Mouse (Mus musculus) kidney, adult 18-20 months (tissue): Measurements from ENCODE around the gene Rassf5.
"Not testable (repeated sequence)": the region's sequence is repeated elsewhere in the genome, so short reads cannot be mapped to it uniquely, and the experiment has no call there.

Source experiments
- DNase-seq: peaks from one replicate; pipeline ENCODE4 v3.0.0; 2021

The Rassf5 gene

DNA sequence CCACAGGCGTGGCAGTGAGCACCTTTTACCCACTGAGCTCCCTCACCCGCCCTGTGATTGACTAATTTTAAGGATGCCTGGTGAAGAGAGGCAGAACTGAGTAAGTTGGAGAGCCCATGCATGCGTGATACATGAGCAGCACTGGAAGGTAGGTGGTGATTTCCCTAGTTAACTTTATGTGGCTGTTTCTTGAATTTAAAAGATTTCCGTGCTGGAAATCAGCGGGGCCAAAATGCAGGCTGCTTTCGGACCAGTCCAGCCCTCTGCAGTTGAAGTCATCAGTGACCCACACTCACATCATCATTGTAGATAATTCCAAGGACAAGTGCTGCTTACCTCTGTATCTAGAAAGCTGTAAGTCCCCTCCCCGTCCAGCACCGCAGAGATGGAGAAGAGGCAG, 69.2 kb downstream of the Rassf5 start:
- DNase-seq, result no peak

DNA sequence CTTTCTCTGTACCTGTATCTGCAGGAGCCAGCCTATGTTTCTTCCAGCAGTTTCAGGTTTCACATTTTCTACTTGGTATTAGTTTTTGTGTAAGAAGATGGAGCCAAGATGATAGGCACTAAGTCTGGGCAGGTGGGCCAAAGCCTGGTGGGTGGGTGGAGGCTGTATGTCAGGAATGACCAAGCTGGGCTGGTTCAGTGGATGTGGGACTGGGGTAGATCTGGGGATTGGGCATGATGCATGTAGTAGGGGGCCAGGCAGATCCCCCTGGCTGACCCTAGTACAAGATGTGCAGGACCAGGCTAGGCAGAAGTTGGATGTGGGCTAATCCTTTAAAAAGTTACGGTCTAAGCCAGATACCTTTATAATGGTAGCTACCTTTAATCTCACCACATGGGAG, 69.9 kb downstream of the Rassf5 start:
- DNase-seq, result no peak

DNA sequence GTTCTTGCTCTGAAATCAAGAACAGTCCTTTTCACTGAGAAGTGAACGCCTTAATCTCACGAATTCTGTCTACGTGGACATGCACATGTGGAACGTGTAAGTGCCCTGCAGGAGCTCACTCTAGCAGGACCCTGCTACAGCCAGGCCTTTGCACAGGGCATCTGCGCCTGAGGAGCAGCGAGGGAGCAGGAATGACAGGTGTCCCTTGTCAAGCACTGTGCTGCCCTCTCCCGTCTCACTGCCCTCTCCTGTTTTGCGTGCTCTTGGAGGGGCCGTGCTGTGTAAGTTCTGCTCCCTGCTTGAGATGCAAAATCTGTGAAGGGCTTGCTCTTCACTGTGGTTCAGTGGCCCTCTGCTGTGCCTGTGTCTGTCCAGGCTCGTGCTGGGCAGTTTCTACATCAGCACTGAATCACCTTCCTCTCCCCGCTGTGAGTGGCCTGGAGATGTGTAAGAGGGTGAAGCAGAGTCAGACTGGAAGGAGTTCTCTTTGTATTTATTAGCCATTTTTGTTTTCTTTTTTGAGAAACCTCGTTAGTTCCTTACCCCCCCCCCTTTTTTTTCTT, 70.7 kb downstream of the Rassf5 start:
- no peak for DNase-seq

DNA sequence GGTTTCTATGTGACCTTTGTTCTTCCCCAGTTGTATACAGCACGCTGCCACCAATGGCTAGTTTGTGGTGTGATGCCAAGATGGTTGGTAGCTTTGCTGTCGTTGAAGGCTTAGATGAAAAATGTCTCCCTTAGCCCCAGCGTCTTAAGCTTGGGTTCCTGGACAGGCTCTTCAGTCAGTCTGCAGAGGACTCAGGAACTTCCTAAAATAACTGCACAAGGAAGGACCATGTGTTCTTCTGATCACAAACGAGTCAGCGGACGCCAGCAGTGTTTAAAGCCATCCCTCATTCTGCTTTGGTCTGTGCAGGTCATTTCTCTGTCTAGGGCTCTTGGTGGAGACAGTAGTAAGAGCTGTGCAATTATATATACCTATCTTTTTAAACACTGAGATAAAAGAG, 71.2 kb downstream of the Rassf5 start:
- no peak for DNase-seq

DNA sequence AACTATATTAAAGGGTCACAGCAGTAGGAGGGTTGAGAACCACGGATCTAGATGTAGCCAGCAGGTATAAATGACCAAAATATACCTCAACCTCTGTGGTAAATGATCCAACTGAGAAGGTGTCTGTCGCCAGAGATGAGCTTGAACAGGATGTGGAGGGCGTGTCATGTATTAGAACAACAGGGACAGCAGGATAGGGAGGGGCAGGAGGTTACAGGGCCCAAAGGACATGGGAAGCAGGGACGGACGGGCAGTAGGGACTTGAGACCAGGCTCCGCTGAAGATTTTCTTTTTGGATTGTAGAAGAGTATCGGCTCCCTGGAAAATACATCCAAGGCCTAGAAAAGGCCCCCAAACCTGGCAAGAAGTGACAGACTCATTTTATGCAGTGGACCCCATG, 72.1 kb downstream of the Rassf5 start:
- no peak for DNase-seq

DNA sequence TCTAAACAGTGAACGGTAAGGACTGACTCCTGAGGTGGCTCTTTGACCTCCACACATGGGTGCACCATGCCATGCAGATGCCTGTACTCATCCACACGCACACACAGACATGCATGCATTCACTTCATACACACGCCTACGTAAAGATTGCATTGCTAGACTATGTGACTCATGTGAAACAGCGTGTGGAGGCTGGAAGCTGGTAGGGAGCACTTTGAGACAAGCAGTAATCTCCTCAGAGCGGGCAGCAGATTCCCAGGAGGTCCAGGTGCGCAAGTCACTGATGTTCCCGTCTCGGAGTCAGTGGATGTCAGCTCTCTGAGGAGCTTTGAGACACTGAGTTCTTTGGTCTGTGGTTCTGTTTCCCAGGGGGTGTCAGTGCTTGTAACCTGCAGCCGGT, 77.4 kb downstream of the Rassf5 start:
- no peak for DNase-seq

DNA sequence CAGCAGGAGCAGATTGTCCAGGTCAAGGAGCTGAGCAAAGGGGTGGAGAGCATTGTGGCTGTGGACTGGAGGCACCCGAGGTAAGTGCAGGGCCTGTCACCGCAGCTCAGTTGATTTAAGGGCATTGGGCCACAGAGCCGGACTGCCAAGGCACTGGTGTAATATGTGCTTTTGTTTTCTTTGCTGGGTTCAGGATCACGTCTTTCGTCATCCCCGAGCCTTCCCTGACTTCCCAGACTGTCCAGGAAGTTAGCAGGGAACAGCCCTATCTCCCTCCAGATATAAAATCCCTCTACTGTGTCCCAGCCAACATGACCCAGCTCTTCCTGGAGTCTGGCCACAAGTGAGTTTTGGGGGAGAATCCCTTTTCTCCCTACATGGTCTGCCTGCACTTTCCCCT, 80.6 kb downstream of the Rassf5 start:
- DNase-seq, result no peak

DNA sequence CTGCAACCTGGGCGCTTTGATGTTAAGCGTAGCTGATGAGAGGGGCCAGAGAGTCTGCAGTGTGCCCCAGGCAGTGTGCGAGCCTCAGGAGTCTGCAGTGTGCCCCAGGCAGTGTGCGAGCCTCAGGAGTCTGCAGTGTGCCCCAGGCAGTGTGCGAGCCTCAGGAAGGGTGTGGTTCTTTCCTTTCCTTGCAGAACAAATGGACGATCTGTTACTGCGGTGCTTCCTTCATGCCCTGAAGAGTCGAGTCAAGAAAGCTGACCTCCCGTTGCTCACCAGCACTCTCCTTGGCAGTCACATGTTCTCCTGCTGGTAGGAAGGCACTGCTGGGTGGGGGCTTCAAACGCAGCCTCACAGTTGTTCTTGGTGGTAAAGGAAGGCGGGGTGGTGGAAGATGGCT, 84.0 kb downstream of the Rassf5 start:
- no peak for DNase-seq

DNA sequence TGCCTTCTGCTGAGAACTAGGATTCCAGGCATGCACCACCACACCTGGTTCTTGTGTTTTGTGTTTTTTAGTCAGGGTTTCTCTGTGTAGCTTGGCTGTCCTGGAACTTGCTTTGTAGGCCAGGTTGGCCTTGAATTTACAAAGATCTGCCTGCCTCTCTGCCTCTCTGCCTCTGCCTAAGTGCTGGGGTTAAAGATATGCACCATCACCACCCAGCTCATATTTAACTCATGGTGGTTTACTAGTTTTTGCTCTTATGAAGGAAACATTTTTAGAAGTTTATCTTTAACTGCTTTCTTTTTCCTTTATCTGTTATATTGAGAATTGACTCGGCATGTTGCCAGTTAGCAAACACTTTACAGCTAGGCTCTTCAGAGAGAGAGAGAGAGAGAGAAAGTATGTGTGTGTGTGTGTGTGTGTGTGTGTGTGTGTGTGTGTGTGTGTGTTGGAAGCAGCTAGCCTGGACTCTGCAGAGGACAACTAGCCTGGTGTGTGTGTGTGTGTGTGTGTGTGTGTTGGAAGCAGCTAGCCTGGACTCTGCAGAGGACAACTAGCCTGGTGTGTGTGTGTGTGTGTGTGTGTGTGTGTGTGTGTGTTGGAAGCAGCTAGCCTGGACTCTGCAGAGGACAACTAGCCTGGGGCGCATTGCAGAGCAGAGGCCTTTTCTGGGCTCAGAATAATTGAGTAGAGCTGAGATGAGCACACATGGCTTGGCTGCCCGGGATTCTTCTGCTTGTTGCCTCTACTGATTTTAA, 85.3 kb downstream of the Rassf5 start:
- DNase-seq, result not testable (repeated sequence)

DNA sequence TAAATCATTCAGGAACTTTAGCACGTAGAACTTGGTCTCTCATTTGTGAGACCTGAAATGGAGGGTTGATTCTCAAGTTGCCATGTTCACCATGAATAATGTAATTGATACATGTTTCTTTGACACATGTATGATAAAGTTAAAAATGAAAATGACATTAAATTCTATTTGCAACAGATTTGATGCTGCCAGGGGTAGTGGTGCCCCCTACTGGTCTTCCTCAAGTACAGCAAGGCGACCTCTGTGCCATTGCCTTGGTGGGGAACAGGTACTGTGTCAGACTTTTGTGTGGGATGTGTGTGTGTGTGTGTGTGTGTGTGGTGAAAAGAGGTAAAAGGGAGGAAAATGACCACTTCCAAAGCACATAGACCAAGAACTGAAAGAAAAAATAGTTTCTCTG, 89.6 kb downstream of the Rassf5 start:
- no peak for DNase-seq

DNA sequence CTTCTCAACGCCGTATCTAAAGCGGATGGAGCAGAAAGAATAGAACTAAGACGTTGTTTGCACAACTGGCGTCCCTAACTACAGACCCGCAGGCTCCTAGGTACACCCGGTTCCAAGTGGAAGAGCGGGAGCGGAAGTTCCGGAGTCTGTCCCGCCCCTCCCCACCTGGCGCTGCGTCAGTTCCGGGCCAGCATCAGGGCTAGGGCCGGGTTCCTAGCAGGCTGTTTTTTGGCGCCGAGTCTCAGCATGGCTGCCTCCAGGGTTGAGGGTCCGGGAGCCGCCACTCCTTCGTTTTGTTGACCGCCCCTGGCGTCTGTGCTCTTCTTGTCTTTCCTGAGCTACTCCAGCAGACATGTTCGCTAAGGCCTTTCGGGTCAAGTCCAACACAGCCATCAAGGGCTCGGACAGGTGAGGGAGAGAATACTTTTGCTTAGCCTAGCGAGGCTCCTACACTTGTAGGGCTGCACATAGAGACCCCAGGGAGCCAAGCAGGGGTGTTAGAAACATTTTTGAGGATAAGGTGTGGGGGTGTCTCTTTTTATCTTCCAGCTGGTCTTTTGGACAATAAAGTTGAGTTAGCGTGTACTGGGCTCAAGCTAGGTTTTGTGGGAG, 91.9 kb downstream of the Rassf5 start, which contains the start of gene Eif2d:
TSS of gene Eif2d (plus strand) at position 164 of the 612 bp plus-strand sequence.
- DNase-seq, result peak; percentile 90

DNA sequence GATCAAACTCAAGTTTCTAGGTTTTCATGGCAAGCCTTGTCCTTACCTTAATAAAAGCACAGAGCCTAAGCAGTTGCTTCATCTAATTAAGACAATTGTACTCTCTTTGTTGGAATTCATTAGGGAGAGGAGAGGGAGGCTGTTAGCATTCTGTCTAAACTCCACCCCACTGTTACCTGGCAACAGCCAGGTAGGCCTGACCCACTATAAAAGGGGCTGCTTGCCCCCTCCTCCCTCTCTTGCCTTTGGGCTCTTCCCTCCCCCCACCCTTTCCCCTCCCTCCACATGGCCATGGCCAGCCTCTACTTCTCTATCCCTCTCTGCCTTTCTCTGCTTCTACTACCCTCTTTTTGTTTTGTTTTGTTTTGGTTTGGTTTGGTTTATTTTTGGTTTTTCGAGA, 95.6 kb downstream of the Rassf5 start:
- no peak for DNase-seq

DNA sequence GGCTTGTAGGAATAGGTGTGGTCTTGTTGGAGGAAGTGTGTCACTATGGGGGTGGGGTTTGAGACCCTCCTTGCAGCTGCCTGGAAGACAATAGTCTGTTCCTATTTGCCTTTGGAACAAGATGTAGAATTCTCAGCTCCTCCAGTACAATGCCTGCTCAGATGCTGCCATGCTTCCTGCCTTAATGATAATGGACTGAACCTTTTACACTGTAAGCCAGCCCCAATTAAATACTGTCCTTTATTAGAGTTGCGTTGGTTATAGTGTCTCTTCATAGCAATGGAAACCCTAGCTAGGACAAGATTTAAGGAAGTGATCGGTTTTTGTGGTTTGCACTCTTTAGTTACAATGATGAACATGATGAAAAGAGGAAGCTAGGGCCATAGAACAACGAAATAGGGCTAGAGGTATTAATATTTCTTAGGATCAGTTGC, 98.9 kb downstream of the Rassf5 start:
- DNase-seq, result no peak

DNA sequence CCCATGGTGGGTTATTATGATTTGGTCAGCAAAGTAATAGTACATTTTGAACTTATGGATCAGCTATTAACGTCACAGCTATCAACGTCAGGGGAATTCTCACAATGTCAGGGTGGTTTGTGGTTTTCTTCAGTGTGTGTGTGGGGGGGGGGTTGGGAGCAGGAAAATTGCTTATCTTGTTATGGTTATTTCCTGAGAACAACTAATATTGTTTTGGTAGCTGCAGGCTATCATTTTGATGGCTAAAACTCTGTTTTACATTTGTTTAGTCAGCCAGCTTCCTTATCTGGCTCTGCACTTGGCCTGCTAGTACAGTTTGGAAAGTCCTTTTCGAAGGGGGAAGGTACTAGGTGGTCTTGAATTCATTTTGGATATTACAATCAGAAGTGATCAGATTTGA, 99.8 kb downstream of the Rassf5 start:
- DNase-seq, result not testable (repeated sequence)

DNA sequence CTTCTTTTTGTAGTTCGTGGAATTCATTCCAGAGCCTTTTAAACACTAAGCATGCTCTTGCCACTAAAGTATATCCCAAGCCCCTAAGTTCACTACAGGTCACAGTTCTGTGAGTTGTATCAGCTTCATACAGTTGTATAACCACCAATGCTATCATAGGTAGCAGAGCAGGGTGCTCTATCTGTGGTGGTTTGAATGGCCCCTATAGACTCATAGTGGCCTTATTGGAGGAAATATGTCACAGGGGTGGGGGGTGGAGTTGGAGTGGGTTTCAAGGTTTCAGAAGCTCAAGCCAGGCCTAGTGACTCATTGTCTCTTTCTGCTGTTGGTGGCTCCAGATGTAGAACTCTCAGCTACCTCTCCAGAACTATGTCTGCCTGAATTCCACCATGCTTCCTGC, 102.6 kb downstream of the Rassf5 start:
- no peak for DNase-seq

DNA sequence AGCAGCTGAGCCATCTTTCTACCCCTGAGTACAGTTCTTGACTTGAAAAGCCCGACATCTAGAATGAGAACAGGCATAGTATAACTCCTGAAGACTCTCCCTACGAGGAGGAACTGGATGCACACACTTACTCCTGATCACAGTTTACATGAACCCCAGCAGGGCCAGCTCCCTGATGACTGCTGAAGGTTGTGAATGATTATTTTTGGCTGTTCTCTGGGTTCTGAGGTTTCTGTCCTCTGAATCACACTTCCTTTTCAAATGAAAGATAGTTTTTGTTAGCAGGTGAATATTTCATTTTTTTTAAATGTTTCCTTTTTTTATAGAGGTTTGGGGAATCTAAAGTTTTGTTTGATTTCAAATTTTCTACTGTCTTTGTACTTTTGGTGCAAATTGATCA, 103.6 kb downstream of the Rassf5 start:
- DNase-seq, result no peak

DNA sequence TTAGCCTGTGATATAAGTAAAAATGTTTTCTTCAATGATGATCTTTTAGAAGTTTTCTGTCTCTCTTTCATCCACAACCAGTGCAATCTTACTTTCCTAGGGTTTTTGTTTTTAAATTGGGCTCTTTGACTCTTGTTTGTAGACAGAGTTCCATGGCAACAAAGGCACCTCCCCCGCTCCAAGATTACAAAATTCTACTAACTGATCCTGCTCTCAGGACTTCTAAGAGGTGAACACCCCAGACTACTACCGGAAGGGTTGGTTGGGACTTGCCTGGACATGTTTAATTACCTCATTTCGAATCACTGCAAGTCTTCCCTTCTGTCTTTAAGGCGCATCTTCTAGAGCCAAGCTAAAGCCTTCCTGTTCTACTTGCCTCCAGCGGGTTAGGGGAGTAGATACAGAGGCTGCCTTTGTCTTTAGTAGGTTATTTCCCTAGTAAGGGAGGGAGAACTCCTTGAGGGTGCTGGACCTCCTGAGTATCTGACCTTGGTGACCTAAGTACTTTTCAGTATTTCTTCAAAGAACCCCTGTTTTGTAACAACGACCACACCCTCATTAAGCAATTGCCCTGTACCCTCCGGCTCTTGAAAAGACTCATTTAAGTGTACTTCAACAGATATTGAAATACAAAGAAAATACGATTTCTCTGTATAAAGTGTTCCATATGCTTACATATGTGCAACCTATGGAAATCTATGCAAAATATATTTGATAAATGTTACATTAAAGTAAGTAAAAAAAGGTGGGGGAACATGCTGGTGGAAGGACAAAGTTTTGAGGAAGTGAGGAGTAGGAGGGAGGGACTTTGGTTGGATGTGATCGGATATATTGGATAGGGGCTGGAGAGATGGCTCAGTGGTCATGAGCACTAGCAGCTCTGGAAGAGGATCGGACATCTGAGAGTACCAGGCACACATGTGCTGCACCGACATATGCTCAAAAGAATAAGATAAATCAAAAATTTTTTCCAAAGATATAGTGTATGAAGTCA, 105.7 kb downstream of the Rassf5 start:
- no peak for DNase-seq

DNA sequence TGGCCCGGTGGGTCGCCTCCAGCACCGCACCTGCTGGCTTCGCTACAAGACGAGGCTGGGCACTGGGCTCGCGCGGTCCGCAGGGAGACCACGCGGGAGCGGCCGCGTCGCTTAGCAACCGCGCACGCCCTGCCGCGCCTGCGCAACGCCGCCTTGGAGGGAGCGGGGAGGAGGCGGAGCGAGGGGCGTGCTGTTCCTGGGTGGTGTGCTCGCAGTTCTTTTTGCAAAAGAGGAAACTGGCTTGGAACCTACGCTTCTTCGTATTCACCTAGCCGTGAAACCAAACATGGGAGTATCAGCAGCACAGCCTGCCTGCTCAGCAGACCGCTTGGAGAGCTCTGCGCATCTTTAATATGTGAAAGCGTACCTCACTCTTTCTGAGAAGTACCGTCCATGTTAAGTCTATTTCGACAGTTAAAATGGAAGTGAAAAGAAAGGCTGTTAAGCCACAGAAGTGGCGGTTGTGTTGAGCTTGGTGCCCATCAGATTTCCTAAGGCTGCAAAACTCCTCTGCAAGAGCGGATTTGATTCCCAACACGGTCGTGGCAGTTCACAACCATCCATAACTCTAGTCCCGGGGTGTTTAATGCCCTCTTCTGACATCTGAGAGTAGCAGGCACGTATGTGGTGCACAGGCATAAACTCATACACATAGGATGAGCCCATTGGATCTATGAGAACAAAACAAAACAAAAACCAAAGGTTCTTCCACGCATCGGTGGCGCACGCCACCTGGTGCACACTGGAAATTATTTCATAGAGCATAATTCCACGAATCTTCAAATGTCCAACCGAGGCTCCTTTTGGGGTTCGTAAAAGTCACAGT, 106.7 kb downstream of the Rassf5 start, which contains the start of gene Dyrk3:
TSS of gene Dyrk3 (minus strand) at position 150 of the 826 bp plus-strand sequence.
- peak; percentile 93 for DNase-seq

DNA sequence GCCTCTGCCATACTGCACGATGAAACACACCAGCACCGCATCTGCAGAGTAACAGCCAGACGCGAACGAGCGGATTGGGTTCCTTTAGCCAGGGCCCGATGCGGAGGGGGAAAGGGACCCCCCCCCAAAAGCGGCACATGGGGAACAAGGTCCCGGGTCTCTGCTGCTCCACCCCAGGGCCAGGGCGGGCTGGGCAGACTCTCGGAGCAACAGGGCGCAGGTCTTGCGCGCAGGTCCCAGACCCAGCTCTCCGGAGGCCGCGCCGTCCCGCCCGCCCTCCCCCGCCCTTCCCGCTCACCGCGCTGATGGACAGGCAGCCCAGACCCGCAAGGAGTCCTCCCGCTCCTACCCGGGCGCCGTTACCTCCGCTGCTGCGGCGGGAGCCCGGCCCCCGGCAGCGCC, 107.3 kb downstream of the Rassf5 start:
- DNase-seq, result no peak

DNA sequence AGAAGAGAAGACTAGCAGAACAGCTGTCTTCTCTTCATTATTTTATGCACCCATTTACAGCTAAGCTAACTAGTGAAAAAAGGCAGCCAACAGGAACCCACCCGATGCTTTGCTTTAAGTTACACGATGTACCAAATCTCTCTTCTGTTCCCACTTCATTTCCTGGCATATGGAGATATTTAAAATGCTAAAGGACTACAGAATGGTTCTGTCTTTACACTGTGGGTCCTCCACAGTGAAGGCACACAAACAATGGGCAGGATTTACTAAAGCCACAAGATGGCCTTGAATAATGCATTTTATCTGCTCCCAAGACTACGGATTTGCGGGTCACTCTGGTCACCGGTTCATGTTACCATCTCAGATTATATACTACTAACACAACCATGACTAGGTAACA, 107.9 kb downstream of the Rassf5 start:
- DNase-seq, result no peak

DNA sequence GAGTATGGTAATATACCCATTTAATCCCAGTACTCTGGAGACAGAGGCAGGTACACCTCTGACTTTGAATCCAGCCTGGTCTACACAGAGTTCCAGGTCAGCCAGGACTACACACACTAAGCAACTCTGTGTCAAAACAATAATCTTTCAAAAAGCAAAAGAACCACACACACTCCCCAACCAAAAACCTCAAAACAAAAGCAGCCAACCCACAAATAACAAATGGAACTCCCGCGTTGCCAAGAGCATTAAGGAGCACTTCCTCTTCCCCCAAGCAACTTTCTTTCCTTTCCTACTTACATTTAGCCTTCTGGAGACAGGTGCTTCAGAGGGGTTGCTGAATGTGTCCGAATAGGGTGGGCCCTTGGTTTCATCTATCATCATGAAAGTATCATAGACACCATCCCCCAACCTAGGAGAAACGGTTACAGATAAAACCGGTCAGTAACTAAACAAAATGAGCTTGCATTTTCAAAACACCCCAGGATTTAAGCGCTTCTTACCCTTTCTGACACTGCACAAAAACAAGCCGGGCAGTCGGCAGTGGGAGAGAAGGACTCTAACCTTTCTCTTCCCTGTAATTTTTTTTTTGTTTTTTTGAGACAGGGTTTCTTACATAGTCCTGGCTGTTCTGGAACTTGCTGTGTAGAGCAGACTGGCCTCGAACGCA, 109.0 kb downstream of the Rassf5 start:
- no peak for DNase-seq
